Mouse (Mus musculus) embryonic facial prominence, embryonic 15.5 days (tissue): ENCODE results near the gene D430041D05Rik. TPM values are rescaled to one million over a fixed set of nuclear protein-coding genes. Genes with fewer than 3 reads are reported as not detected.

Source experiments
- ATAC-seq: fragments of 200-750 bp; cut with Nextera tagmentation; 2 replicates; pipeline ENCODE4 v1.8.0; 2017; ENCODE audit warnings: low read depth, moderate TSS enrichment; ENCODE audit not compliant: insufficient number of reproducible peaks, low FRiP score, low TSS enrichment
- H3K27ac ChIP-seq: fragments of 300-500 bp; sonication (generic); replicated peaks from 2 replicates; pipeline ENCODE4 v1.5.1; 2015; ENCODE audit warnings: mild to moderate bottlenecking, inconsistent platforms
- H3K27me3 ChIP-seq: fragments of 300-500 bp; sonication (generic); 2 replicates; pipeline ENCODE4 v1.6.1; 2015; ENCODE audit warnings: inconsistent platforms
- H3K36me3 ChIP-seq: fragments of 300-500 bp; sonication (generic); 2 replicates; pipeline ENCODE4 v1.6.1; 2015; ENCODE audit warnings: mild to moderate bottlenecking, inconsistent platforms
- H3K4me1 ChIP-seq: fragments of 300-500 bp; sonication (generic); 2 replicates; pipeline ENCODE4 v1.6.1; 2015; ENCODE audit warnings: inconsistent platforms
- H3K4me2 ChIP-seq: fragments of 300-500 bp; sonication (generic); replicated peaks from 2 replicates; pipeline ENCODE4 v1.6.1; 2015; ENCODE audit warnings: mild to moderate bottlenecking, inconsistent platforms
- H3K4me3 ChIP-seq: fragments of 300-500 bp; sonication (generic); replicated peaks from 2 replicates; pipeline ENCODE4 v1.5.1; 2015; ENCODE audit warnings: mild to moderate bottlenecking, inconsistent platforms
- H3K9ac ChIP-seq: fragments of 300-500 bp; sonication (generic); 2 replicates; pipeline ENCODE4 v1.6.1; 2015; ENCODE audit warnings: inconsistent platforms
- H3K9me3 ChIP-seq: fragments of 300-500 bp; sonication (generic); replicated peaks from 2 replicates; pipeline ENCODE4 v1.6.1; 2016; ENCODE audit warnings: inconsistent platforms
- WGBS: fragments of 180-500 bp; shearing (Covaris S2); methylation state at CpG from one replicate; pipeline ENCODE4 v1.1.7; 2015; 5-methylcytosine and 5-hydroxymethylcytosine counted together
- polyA plus RNA-seq: library from polyadenylated mRNA; unstranded; fragments of >200 nt; fragmentation: Nextera tagmentation; extraction: Ambion mirVana; gene quantifications from 2 replicates; pipeline ENCODE4 v1.2.1, GENCODE M21; 2015

The D430041D05Rik gene
- polyA plus RNA-seq, 1 experiment from 2014 or later = 0.67 TPM

GRCm38 (mm10) chr2:104147910-104148561 lies 262.8 kb downstream of the D430041D05Rik start:
- Histone ChIP-seq H3K4me3 (no peak overlapping the region), H3K9ac (no peak overlapping the region), H3K27me3 (no peaks in the 10 kb centered on the region), H3K36me3 (no peaks in the 10 kb centered on the region), H3K4me2 (no peak overlapping the region), H3K9me3 (no peaks in the 10 kb centered on the region), H3K4me1 (peaks cover 4% of the 10 kb centered on the region; the same call in 1 of the 2 replicates), H3K27ac (no peak overlapping the region)
- 71% methylated on average over 4 of the region's 4 CpGs for WGBS
- ATAC-seq = no peak

GRCm38 (mm10) chr2:104145983-104146382 lies 264.8 kb downstream of the D430041D05Rik start:
- Histone ChIP-seq H3K9me3 (no peaks in the 10 kb centered on the region), H3K9ac (no peak overlapping the region), H3K27ac (no peak overlapping the region), H3K27me3 (no peaks in the 10 kb centered on the region), H3K4me2 (no peak overlapping the region), H3K36me3 (no peaks in the 10 kb centered on the region), H3K4me1 (peaks cover 4% of the 10 kb centered on the region; the same call in 1 of the 2 replicates), H3K4me3 (no peak overlapping the region)
- ATAC-seq = no peak
- WGBS = 61% methylated on average over 1 of the region's 1 CpGs

- Histone ChIP-seq H3K27ac (no peak overlapping the region), H3K4me1 (no peaks in the 10 kb centered on the region), H3K9me3 (no peaks in the 10 kb centered on the region), H3K36me3 (no peaks in the 10 kb centered on the region), H3K4me3 (no peak overlapping the region), H3K27me3 (no peaks in the 10 kb centered on the region), H3K4me2 (no peak overlapping the region), H3K9ac (no peak overlapping the region)
- WGBS = 87% methylated on average over 12 of the region's 12 CpGs
- no peak for ATAC-seq
These were observed 266.8 kb downstream of the D430041D05Rik start for GRCm38 (mm10) chr2:104144004-104144403.

GRCm38 (mm10) chr2:104142140-104142539 lies 268.7 kb downstream of the D430041D05Rik start:
- H3K27ac ChIP-seq = no peak overlapping the region
- 89% methylated on average over 8 of the region's 8 CpGs for WGBS
- no peaks in the 10 kb centered on the region for H3K4me1 ChIP-seq
- H3K27me3 ChIP-seq = no peaks in the 10 kb centered on the region
- H3K9me3 ChIP-seq = no peaks in the 10 kb centered on the region
- H3K9ac ChIP-seq = no peak overlapping the region
- H3K36me3 ChIP-seq = no peaks in the 10 kb centered on the region
- no peak for ATAC-seq
- H3K4me3 ChIP-seq = no peak overlapping the region
- no peak overlapping the region for H3K4me2 ChIP-seq

- ATAC-seq = peak; percentile 39
- H3K4me3 ChIP-seq = no peak overlapping the region
- no peak overlapping the region for H3K4me2 ChIP-seq
- H3K4me1 ChIP-seq = no peaks in the 10 kb centered on the region
- no peak overlapping the region for H3K9ac ChIP-seq
- H3K27ac ChIP-seq = no peak overlapping the region
- H3K9me3 ChIP-seq = no peaks in the 10 kb centered on the region
- H3K36me3 ChIP-seq = no peaks in the 10 kb centered on the region
- WGBS = 65% methylated on average over 2 of the region's 2 CpGs
- no peaks in the 10 kb centered on the region for H3K27me3 ChIP-seq
These were observed 274.9 kb downstream of the D430041D05Rik start for GRCm38 (mm10) chr2:104135920-104136319.

GRCm38 (mm10) chr2:104134150-104135056 lies 276.4 kb downstream of the D430041D05Rik start:
- Histone ChIP-seq H3K9me3 (no peaks in the 10 kb centered on the region), H3K4me2 (no peak overlapping the region), H3K27me3 (no peaks in the 10 kb centered on the region), H3K4me3 (no peak overlapping the region), H3K27ac (no peak overlapping the region), H3K36me3 (no peaks in the 10 kb centered on the region), H3K9ac (no peak overlapping the region), H3K4me1 (no peaks in the 10 kb centered on the region)
- ATAC-seq = no peak
- WGBS = 43% methylated on average over 8 of the region's 8 CpGs

GRCm38 (mm10) chr2:104133042-104133810 lies 277.6 kb downstream of the D430041D05Rik start:
- Histone ChIP-seq H3K4me2 (no peak overlapping the region), H3K9me3 (no peaks in the 10 kb centered on the region), H3K36me3 (no peaks in the 10 kb centered on the region), H3K27ac (no peak overlapping the region), H3K4me3 (no peak overlapping the region), H3K27me3 (no peaks in the 10 kb centered on the region), H3K9ac (no peak overlapping the region), H3K4me1 (no peaks in the 10 kb centered on the region)
- no peak for ATAC-seq
- 24% methylated on average over 12 of the region's 12 CpGs for WGBS

GRCm38 (mm10) chr2:104132266-104132859 lies 278.4 kb downstream of the D430041D05Rik start:
- H3K4me3 ChIP-seq = no peak overlapping the region
- no peak for ATAC-seq
- H3K4me1 ChIP-seq = no peaks in the 10 kb centered on the region
- H3K27me3 ChIP-seq = no peaks in the 10 kb centered on the region
- no peaks in the 10 kb centered on the region for H3K36me3 ChIP-seq
- 68% methylated on average over 7 of the region's 7 CpGs for WGBS
- no peak overlapping the region for H3K27ac ChIP-seq
- no peak overlapping the region for H3K4me2 ChIP-seq
- no peak overlapping the region for H3K9ac ChIP-seq
- no peaks in the 10 kb centered on the region for H3K9me3 ChIP-seq

GRCm38 (mm10) chr2:104130969-104131368 lies 279.8 kb downstream of the D430041D05Rik start:
- H3K4me2 ChIP-seq = no peak overlapping the region
- H3K4me1 ChIP-seq = no peaks in the 10 kb centered on the region
- no peaks in the 10 kb centered on the region for H3K36me3 ChIP-seq
- WGBS = 61% methylated on average over 3 of the region's 3 CpGs
- no peak for ATAC-seq
- no peaks in the 10 kb centered on the region for H3K27me3 ChIP-seq
- H3K4me3 ChIP-seq = no peak overlapping the region
- H3K9me3 ChIP-seq = no peaks in the 10 kb centered on the region
- H3K9ac ChIP-seq = no peak overlapping the region
- no peak overlapping the region for H3K27ac ChIP-seq

- H3K9ac ChIP-seq = no peak overlapping the region
- no peaks in the 10 kb centered on the region for H3K4me1 ChIP-seq
- no peaks in the 10 kb centered on the region for H3K27me3 ChIP-seq
- ATAC-seq = no peak
- H3K27ac ChIP-seq = no peak overlapping the region
- H3K4me3 ChIP-seq = no peak overlapping the region
- no peaks in the 10 kb centered on the region for H3K9me3 ChIP-seq
- WGBS = 56% methylated on average over 6 of the region's 6 CpGs
- H3K4me2 ChIP-seq = no peak overlapping the region
- no peaks in the 10 kb centered on the region for H3K36me3 ChIP-seq
These were observed 280.6 kb downstream of the D430041D05Rik start for GRCm38 (mm10) chr2:104130165-104130564.
